Mouse (Mus musculus) mature B cell (primary cell): ENCODE data around the gene Cabp2.
"Not testable (repeated sequence)": the region's sequence is repeated elsewhere in the genome, so short reads cannot be mapped to it uniquely, and the experiment has no call there.

Source experiments
- in situ Hi-C: fragments of 300-500 bp; cut with MboI; formaldehyde crosslinking; loops from 2 replicates; pipeline ENCODE4 v1.14.3; 2019

The Cabp2 gene

DNA sequence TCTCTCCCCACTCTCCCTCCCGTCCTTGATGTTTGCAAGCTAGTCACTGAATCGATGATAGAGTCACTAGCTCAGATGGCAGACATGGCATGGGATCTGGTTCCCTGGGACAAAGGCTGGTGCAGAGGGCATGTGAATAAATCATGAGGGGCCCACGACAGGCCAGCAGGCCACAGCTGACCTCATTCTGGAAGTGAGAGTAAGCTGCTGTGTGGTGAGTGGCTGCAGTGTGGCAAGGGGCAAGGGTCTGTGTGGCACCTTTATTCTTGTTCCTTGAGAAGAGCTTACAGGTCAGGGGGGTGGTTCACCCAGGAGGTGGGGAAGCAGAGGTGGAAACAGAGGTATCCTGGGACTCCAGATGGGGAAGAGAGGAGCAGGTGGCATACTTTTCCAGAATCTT is at the start of gene Cabp2:
Gene Cabp2, plus strand, starts transcription at position 185 of the 400 bp plus-strand sequence.
- in situ Hi-C loops: no loop called here

- in situ Hi-C loops: no loop called here
Observed at GRCm38 (mm10) chr19:4032668-4033067, 48.7 kb upstream of the Cabp2 start.

DNA sequence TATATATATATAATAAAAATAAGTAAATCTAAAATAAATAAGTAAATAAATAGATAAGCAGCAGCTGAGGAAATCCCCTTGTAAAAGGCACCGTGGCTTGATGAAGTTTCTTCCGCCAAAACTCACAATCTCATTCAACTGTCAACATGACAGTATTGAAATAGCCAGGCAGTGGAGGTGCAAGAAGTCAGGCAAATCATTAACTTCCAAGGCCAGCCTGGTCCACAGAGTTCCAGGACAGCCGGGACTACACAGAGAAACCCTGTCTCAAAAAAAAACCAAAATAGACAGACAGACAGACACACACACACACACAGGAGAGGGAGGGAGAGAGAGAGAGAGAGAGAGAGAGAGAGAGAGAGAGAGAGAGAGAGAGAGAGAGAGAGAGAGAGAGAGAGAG is 48.1 kb upstream of the Cabp2 start:
- in situ Hi-C loops: no loop called here

DNA sequence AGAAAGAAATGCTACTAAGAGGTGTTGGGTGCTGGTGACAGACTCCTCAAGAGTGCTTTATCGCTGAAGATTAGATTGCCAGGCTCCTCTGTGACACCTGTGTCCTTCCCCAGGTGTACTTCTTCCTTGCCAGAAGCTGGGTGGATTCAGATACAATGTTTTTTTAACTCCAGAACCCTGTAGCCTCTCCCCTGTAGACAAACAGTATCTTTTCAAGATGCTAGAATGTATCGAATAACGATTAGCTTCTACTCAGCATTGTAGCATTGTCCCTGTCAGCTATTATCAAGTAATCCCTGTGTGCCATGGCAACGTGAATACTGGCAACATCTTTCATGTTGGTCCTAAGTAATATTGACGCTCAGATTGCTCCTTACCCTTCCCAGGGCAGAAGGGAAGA is 47.6 kb upstream of the Cabp2 start:
- in situ Hi-C loops: no loop called here

GRCm38 (mm10) chr19:4036327-4037045 is 44.9 kb upstream of the Cabp2 start:
- in situ Hi-C loops: no loop called here

GRCm38 (mm10) chr19:4037154-4037787 is 44.1 kb upstream of the Cabp2 start:
- in situ Hi-C loops: not testable (repeated sequence)

DNA sequence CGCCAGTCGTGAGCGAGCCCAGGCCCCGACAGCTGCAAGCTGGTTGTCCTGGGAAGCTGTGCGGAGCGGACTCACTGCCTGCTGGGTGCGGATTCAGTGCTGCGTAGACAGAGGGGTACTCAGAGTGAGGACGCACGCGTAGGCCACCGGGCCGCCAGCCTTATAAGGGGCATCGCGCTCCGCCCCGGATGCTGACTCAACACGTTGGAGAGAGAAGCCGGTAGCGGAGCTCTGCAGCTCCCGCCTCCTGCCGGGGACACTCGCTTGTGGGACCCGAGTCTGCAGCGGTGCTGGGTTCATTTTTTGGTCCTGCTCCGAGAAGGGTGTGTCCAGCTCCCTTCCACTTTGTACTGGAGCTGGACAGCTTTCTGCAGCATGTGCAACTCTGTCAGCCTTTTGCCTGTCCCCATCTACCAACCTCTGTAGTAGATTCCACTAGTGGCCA is 43.6 kb upstream of the Cabp2 start, which contains the start of gene Gstp1:
Gene Gstp1, minus strand, starts transcription at position 198 of the 445 bp plus-strand sequence.
- in situ Hi-C loops: no loop called here

DNA sequence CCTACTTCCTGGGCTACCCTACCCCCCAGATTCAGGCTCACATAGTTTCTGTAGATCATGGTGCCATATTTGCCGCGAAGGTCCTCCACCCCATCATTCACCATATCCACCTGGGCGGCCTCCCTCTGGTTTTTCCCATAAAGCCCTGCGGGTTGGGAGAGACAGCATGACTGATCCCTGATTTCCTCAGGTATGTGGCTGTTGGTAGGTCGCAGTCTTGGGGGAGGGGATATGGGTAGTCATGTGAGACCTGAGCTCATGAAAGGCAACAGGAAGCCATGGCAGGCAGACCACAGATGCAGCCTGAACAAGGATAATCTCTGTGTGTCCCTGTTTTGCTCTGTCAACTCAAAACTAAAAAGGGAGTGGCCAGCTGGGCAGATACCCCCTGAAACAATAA is 40.4 kb upstream of the Cabp2 start:
- in situ Hi-C loops: not testable (repeated sequence)

- in situ Hi-C loops: not testable (repeated sequence)
Observed at GRCm38 (mm10) chr19:4041500-4041899, 39.9 kb upstream of the Cabp2 start.

GRCm38 (mm10) chr19:4042124-4042523 is 39.3 kb upstream of the Cabp2 start:
- in situ Hi-C loops: no loop called here

DNA sequence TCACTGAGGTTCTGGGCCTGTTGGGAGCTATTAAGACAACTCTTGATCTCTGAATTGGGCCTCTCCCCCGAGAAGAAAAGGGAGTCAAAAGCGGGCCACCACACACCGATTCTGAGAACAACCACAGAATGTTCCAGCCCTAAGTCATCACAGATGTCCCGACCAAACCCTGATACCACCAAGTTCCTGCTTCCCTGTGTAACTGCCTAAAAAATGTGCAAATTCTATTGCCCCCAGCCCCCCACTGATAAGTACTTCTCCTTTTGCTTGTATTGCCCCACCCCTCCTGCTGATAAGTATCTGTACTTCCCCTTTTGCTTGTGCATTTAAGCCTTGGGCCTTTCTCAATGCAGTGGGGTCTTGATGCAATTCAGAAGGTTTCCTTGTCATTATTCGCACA is 37.3 kb upstream of the Cabp2 start:
- in situ Hi-C loops: not testable (repeated sequence)

DNA sequence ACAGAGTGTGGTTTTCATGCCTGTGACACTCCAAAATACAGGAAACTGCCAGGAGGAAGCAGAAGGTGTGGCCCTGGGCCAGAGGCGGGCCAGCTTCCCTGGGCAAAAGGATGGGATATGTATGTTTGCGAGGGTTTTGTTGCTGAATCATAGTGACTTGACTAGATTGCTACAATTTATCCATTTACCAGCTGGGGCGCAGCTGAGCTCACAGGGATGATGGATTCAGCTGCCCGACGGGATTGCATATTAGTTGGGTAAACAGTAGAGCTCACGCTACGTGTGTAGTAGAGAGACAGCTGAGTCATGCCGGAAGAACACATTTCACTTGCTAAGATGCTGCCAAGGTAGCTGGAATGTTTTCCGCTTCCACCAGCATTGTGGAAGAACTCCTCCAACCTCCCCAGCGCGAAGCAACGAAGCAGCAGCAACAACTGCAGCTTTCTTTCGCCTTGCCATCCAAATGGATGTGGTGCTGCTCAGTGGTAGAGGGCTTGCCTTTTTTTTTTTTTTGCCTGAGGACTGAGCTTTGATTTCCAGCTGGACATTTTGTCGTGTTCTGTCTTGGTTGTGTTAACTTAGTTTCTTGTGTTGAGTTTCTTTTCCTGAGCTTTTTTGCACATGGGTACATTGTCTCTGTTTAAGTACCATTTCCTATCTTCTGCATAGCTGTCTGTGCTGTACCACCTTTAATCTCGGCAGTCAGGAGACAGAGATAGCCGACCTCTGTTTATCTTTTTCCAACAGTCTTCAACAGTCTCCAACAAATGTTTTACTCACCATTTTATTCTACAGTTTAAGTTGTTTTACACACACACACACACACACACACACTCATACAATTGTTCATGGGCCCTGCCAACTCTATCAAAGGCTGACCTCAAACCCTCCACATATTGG is 35.2 kb upstream of the Cabp2 start, which contains the start of gene Gstp2:
Gene Gstp2, minus strand, starts transcription at position 58 of the 900 bp plus-strand sequence.
- in situ Hi-C loops: no loop called here

DNA sequence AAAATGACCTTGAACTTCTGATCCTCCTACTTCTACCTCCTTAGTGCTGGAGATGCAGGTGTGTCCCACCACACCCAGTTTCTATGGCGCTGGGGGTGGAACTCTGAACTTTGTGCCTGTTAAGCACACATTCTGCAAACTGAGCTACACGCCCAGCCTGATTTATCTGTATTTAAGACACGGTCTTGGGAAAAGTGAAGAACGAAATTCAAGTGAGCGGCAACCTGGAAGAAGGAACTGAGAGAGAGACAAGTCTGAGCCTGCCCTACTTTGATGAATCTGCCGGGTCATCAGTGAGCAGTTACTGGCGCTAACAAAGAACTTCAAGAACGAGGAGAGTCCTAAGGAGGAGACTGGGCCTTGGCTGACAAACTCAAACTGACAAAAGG is 34.5 kb upstream of the Cabp2 start:
- in situ Hi-C loops: no loop called here

DNA sequence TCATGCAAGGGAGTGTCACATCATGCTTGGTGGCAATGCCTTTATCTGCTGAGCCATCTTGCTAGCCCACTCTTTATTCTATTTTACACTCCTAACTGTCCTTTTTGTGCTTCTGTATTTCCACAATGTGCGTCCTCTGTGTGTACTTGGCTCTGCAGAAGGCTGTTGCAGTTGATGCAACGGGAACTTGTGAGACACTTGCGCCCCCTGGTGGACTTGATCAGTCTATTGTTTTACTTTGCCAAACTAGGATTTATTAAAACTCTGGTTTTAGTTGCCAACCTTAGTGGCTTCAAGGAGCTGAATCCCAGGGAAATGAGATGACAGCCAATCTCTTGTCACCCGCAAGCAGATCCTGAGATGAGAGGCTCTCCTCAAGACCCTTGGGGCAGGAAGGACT is 33.5 kb upstream of the Cabp2 start:
- in situ Hi-C loops: no loop called here

DNA sequence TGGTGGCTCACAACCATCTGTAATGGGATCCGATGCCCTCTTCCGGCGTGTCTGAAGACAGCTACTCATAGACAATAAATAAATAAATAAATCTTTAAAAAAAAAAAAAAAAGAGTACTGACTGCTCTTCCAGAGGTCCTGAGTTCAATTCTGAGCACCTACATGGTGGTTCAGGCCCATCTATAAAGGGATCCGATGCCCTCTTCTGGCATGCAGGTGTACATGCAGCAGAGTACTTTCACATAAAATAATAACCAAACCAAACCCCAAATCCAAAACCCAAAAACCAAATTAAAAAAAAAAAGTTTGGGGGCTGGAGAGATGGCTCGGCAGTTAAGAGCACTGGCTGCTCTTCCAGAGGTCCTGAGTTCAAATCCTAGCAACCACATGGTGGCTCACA is 32.3 kb upstream of the Cabp2 start:
- in situ Hi-C loops: not testable (repeated sequence)

- in situ Hi-C loops: no loop called here
Observed at GRCm38 (mm10) chr19:4051016-4051415, 30.4 kb upstream of the Cabp2 start.

DNA sequence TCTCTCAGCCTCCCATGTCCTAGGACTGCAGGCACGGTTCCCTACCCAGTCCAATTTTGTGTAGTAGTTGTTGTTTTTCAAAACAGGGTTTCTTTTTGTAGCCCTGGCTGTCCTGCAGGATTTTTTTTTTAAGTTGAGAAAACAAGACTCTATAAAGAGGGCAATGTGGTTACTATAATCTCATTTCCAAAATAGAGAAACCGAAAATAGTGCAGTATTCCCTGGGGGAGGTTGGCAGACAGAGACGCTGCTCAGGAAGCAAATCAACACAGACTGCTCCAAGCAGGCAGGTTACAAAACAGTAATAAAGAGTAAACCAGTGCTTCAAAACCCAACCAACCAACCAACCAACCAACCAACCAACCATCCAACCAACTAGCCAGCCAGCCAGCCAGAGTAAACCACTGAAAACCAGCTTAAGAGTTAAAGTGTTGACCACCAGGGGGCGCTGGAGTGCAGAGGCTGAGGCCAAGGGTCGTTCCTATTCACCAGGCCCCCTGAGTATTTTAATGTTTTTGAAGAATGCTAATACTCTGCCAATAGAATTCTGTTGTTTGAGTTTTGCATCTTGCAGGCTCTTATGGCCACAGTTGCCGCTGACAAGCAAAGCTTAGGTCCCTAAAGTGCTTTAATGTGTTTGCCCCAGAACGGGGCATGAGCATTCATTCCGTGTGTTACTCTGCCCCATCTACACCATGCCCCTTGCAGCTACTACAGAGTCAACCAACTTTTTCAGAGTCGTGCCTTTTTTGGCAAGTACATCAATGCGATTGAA is 29.4 kb upstream of the Cabp2 start:
- in situ Hi-C loops: no loop called here

- in situ Hi-C loops: no loop called here
Observed at GRCm38 (mm10) chr19:4052516-4053030, 28.8 kb upstream of the Cabp2 start.

- in situ Hi-C loops: no loop called here
Observed at GRCm38 (mm10) chr19:4054613-4055012, 26.8 kb upstream of the Cabp2 start.

DNA sequence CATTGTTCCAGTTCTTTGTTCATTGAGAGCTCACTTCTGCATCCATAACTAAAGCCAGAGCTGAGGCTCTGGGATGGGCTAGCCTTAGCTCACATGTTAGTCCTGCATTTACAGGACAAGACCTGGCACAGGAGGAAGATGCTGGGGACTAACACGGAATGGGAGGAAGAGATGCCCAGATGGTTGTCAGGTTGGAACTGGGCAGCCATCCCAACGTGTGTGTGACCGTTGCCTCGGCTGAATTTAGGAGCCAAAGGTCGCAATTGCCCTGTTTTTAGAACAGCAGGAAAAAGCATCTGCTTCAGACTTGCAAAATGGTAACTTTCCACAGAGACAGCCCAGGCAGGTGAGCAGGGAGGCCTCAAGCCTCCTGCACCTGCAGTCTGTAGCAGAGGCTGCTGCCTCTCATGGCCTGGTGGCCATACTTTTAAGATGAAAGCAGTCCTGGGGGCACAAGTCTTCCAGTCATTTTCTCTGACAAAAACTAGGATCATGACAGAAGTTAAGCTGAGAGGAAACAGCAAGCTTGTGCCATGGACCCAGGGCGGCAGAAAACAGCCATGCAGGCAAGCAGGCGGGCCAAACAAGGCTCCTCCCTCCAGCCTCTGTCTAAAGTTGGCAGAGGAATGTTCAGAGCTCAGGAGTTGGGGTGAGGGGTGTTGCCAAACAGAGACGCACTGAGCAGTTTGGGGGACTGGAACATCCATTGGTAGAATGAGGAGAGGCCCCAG is 26.0 kb upstream of the Cabp2 start:
- in situ Hi-C loops: no loop called here
